Mouse (Mus musculus): ENCODE data around the gene Rbp7. TPM values are rescaled to one million over a fixed set of nuclear protein-coding genes. Genes with fewer than 3 reads are reported as not detected.

The Rbp7 gene
- total and polyA plus RNA-seq, 2 experiments = not detected

GRCm38 (mm10) chr4:149489415-149490240 is 34.9 kb upstream of the Rbp7 start:
- no peak overlapping the region for H3K4me3 ChIP-seq (ENCODE audit: insufficient read depth, low read depth, low read length)
- peaks cover 33% of the 10 kb centered on the region for H3K36me3 ChIP-seq (ENCODE audit: control insufficient read depth, insufficient read depth, low read length)

GRCm38 (mm10) chr4:149487729-149488128 is 33.0 kb upstream of the Rbp7 start:
- TF ChIP-seq POLR2A (IDR thresholded peaks at IDR 0.05; ENCODE audit: extremely low read depth, insufficient read depth, low read length) (no peak), CTCF (IDR thresholded peaks at IDR 0.05; ENCODE audit: low read depth, low read length) (no peak)
- no peak overlapping the region for H3K9ac ChIP-seq (ENCODE audit: low read depth, low read length)
- peaks cover 4% of the 10 kb centered on the region; the same call in 1 of the 2 replicates for H3K79me2 ChIP-seq (ENCODE audit: control insufficient read depth, insufficient read depth, low read length)
- H3K27me3 ChIP-seq (ENCODE audit: control insufficient read depth, insufficient read depth, low read length) = no peaks in the 10 kb centered on the region
- H3K4me1 ChIP-seq (ENCODE audit: control insufficient read depth, insufficient read depth, low read length) = peaks cover 3% of the 10 kb centered on the region; the same call in 1 of the 2 replicates
- H3K27ac ChIP-seq (replicated peaks; ENCODE audit: insufficient read depth, low read depth, low read length) = no peak overlapping the region
- H3K4me3 ChIP-seq (ENCODE audit: insufficient read depth, low read depth, low read length) = no peak overlapping the region
- DNase-seq (ENCODE audit: extremely low read depth, low read depth, low spot score) = no peak
- 95% methylated on average over 12 of the region's 12 CpGs for WGBS
- H3K36me3 ChIP-seq (ENCODE audit: control insufficient read depth, insufficient read depth, low read length) = peaks cover 25% of the 10 kb centered on the region

More at GRCm38 (mm10) chr4:149489415-149490240, 34.9 kb upstream of the Rbp7 start:
- Histone ChIP-seq H3K27me3 (ENCODE audit: control insufficient read depth, insufficient read depth, low read length) (no peaks in the 10 kb centered on the region), H3K27ac (replicated peaks; ENCODE audit: insufficient read depth, low read depth, low read length) (no peak overlapping the region), H3K9ac (ENCODE audit: low read depth, low read length) (no peak overlapping the region), H3K4me1 (ENCODE audit: control insufficient read depth, insufficient read depth, low read length) (no peaks in the 10 kb centered on the region), H3K79me2 (ENCODE audit: control insufficient read depth, insufficient read depth, low read length) (no peaks in the 10 kb centered on the region)
- TF ChIP-seq CTCF (IDR thresholded peaks at IDR 0.05; ENCODE audit: low read depth, low read length) = no peak
- TF ChIP-seq POLR2A (IDR thresholded peaks at IDR 0.05; ENCODE audit: extremely low read depth, insufficient read depth, low read length) = no peak
- DNase-seq (ENCODE audit: extremely low read depth, low read depth, low spot score) = no peak
- 92% methylated on average over 14 of the region's 14 CpGs for WGBS

- H3K27ac ChIP-seq (replicated peaks; ENCODE audit: insufficient read depth, low read depth, low read length) = peak overlapping the region; percentile 40
- H3K9ac ChIP-seq (ENCODE audit: low read depth, low read length) = peak overlapping the region; percentile 66; the same call in 1 of the 2 replicates
- H3K4me3 ChIP-seq (ENCODE audit: insufficient read depth, low read depth, low read length) = peak overlapping the region; percentile 64
- whole genome bisulfite sequencing = 1% methylated on average over 10 of the region's 10 CpGs
- DNase-seq (ENCODE audit: extremely low read depth, low read depth, low spot score) = peak; percentile 52
- TF ChIP-seq CTCF (IDR thresholded peaks at IDR 0.05; ENCODE audit: low read depth, low read length) = no peak
- TF ChIP-seq POLR2A (IDR thresholded peaks at IDR 0.05; ENCODE audit: extremely low read depth, insufficient read depth, low read length) = no peak
- H3K27me3 ChIP-seq (ENCODE audit: control insufficient read depth, insufficient read depth, low read length) = no peaks in the 10 kb centered on the region
- peaks cover 3% of the 10 kb centered on the region; the same call in 1 of the 2 replicates for H3K4me1 ChIP-seq (ENCODE audit: control insufficient read depth, insufficient read depth, low read length)
- peaks cover 4% of the 10 kb centered on the region; the same call in 1 of the 2 replicates for H3K79me2 ChIP-seq (ENCODE audit: control insufficient read depth, insufficient read depth, low read length)
- H3K36me3 ChIP-seq (ENCODE audit: control insufficient read depth, insufficient read depth, low read length) = peaks cover 19% of the 10 kb centered on the region
These were observed 31.0 kb upstream of the Rbp7 start for GRCm38 (mm10) chr4:149485825-149486206.

DNA sequence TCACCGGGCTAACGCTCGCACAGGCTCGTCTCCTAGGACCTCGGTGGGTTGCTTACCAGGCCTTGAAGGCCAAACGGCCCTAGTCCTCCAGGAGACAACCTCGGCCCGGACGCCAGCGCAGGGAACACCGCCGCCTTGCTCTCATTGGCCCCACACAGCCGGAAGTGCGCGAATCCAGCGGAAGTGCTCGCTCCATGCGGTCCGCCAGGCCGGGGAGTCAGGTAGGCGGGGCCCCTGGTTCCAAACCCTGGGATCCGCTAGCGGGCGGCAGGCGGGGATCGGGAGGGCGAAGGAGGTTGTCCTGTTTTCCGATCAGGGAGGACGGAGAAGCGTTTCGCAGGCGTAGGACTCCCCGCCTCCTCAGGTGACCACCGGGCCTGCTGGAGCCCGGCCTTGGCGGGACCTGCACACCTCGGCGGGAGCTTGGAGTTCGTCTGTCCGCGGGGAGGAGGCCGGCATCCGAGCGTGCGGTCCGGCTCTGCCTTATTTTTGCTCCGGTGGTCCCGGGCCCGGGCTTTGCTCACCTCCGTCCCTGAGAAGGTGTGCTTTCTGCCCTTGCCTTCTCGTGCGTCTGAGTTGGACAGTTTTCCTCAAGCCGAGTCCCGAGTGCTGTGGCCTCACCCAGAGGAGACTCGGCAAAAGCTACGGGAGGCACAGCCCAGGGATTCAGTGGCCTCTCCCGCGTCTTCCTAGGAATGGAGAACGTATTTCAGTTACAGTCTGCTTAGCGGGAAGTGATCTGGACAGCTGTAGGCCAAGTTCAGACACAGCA is 30.5 kb upstream of the Rbp7 start, which contains the start of the genes Nmnat1 and Lzic:
TSS of gene Nmnat1 (minus strand) at position 150 of the 772 bp plus-strand sequence.
TSS of gene Lzic (plus strand) at position 177 of the 772 bp plus-strand sequence.
- under 1% methylated on average over 60 of the region's 60 CpGs for WGBS

DNA sequence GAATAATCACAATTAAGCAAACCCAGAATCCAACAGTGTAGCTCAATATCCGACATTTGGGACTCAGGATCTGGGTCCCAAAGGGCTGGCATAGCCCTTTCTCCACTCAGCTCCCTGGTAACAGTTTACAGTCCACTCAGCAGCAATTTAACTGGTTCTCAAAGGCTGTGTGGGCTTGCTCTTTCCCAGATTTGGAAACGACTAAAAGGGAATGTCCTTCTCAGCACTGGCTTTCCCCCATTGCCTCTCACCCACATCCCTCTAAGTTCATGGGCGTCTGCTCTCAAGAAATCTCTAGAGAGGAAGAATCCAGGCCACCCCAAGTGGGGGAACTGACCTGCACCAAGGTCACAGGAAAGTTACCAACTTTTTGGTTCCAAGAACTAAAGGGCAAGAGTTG is 29.8 kb upstream of the Rbp7 start:
- H3K27ac ChIP-seq (replicated peaks; ENCODE audit: insufficient read depth, low read depth, low read length) = peak overlapping the region; percentile 94
- H3K79me2 ChIP-seq (ENCODE audit: control insufficient read depth, insufficient read depth, low read length) = peaks cover 4% of the 10 kb centered on the region; the same call in 1 of the 2 replicates
- H3K36me3 ChIP-seq (ENCODE audit: control insufficient read depth, insufficient read depth, low read length) = peaks cover 18% of the 10 kb centered on the region
- no peak for TF ChIP-seq POLR2A (IDR thresholded peaks at IDR 0.05; ENCODE audit: extremely low read depth, insufficient read depth, low read length)
- TF ChIP-seq CTCF (IDR thresholded peaks at IDR 0.05; ENCODE audit: low read depth, low read length) = no peak
- no peaks in the 10 kb centered on the region for H3K27me3 ChIP-seq (ENCODE audit: control insufficient read depth, insufficient read depth, low read length)
- peak overlapping the region; percentile 64 for H3K4me3 ChIP-seq (ENCODE audit: insufficient read depth, low read depth, low read length)
- WGBS = 9% methylated on average over 3 of the region's 3 CpGs
- no peak for DNase-seq (ENCODE audit: extremely low read depth, low read depth, low spot score)
- peak overlapping the region; percentile 81 for H3K9ac ChIP-seq (ENCODE audit: low read depth, low read length)
- peaks cover 3% of the 10 kb centered on the region; the same call in 1 of the 2 replicates for H3K4me1 ChIP-seq (ENCODE audit: control insufficient read depth, insufficient read depth, low read length)

More for the DNA sequence above, 30.5 kb upstream of the Rbp7 start, which contains the start of the genes Nmnat1 and Lzic:
- Histone ChIP-seq H3K27ac (replicated peaks; ENCODE audit: insufficient read depth, low read depth, low read length) (peak within 1 kb of the TSS; percentile 94), H3K4me3 (ENCODE audit: insufficient read depth, low read depth, low read length) (peak within 1 kb of the TSS; percentile 64), H3K4me1 (ENCODE audit: control insufficient read depth, insufficient read depth, low read length) (peaks cover 3% of the 10 kb centered on the region; the same call in 1 of the 2 replicates), H3K27me3 (ENCODE audit: control insufficient read depth, insufficient read depth, low read length) (no peaks in the 10 kb centered on the region), H3K9ac (ENCODE audit: low read depth, low read length) (peak within 1 kb of the TSS; percentile 81), H3K79me2 (ENCODE audit: control insufficient read depth, insufficient read depth, low read length) (peaks cover 4% of the 10 kb centered on the region; the same call in 1 of the 2 replicates), H3K36me3 (ENCODE audit: control insufficient read depth, insufficient read depth, low read length) (peaks cover 19% of the 10 kb centered on the region)
- peak; percentile 88 for DNase-seq (ENCODE audit: extremely low read depth, low read depth, low spot score)
- no peak for TF ChIP-seq CTCF (IDR thresholded peaks at IDR 0.05; ENCODE audit: low read depth, low read length)
- TF ChIP-seq POLR2A (IDR thresholded peaks at IDR 0.05; ENCODE audit: extremely low read depth, insufficient read depth, low read length) = 0 out of 2 replicates have a peak, but pooled peaks have one; percentile 68

All from liver, adult 2 months (tissue).